Mouse (Mus musculus) forebrain, embryonic 16.5 days (tissue): ENCODE results near the gene Pdhx. TPM values are rescaled to one million over a fixed set of nuclear protein-coding genes. Genes with fewer than 3 reads are reported as not detected.

Experiments used
- ATAC-seq: fragments of 200-750 bp; cut with Nextera tagmentation; 2 replicates; pipeline ENCODE4 v1.8.0; 2017; ENCODE audit warnings: mild to moderate bottlenecking, moderate library complexity
- H3K27ac ChIP-seq: fragments of 300-500 bp; sonication (generic); 2 replicates; pipeline ENCODE4 v1.5.1; 2014; ENCODE audit warnings: low read length, control low read depth
- H3K27me3 ChIP-seq: fragments of 300-500 bp; sonication (generic); replicated peaks from 2 replicates; pipeline ENCODE4 v1.6.1; 2014; ENCODE audit warnings: low read length; ENCODE audit not compliant: control insufficient read depth, insufficient read depth
- H3K36me3 ChIP-seq: fragments of 300-500 bp; sonication (generic); 2 replicates; pipeline ENCODE4 v1.6.1; 2014; ENCODE audit not compliant: control insufficient read depth, insufficient read depth
- H3K4me1 ChIP-seq: fragments of 300-500 bp; sonication (generic); replicated peaks from 2 replicates; pipeline ENCODE4 v1.6.1; 2014; ENCODE audit warnings: low read length; ENCODE audit not compliant: control insufficient read depth, insufficient read depth
- H3K4me2 ChIP-seq: fragments of 300-500 bp; sonication (generic); 2 replicates; pipeline ENCODE4 v1.6.1; 2014; ENCODE audit warnings: mild to moderate bottlenecking, low read length, control low read depth
- H3K4me3 ChIP-seq: fragments of 300-500 bp; sonication (generic); replicated peaks from 2 replicates; pipeline ENCODE4 v1.5.1; 2014; ENCODE audit warnings: mild to moderate bottlenecking, low read length, control low read depth
- H3K9ac ChIP-seq: fragments of 300-500 bp; sonication (generic); replicated peaks from 2 replicates; pipeline ENCODE4 v1.6.1; 2014; ENCODE audit warnings: low read depth, low read length, control low read depth
- H3K9me3 ChIP-seq: fragments of 300-500 bp; sonication (generic); 2 replicates; pipeline ENCODE4 v1.6.1; 2016; ENCODE audit warnings: low read length; ENCODE audit not compliant: control insufficient read depth
- WGBS: fragments of 180-500 bp; shearing (Covaris S2); extraction: QIAGEN DNeasy Blood & Tissue Kit; methylation state at CpG from one replicate; pipeline ENCODE4 v1.1.7; 2014; 5-methylcytosine and 5-hydroxymethylcytosine counted together
- polyA plus RNA-seq: library from polyadenylated mRNA; unstranded; fragments of >200 nt; fragmentation: Nextera tagmentation; extraction: Ambion mirVana; gene quantifications from 2 replicates; pipeline ENCODE4 v1.2.1, GENCODE M21; 2015

Pdhx gene
- polyA plus RNA-seq, 1 experiment from 2014 or later: 61.0 TPM

GRCm38 (mm10) chr2:102999153-102999575 is 74.1 kb downstream of the Pdhx start:
- WGBS: 78% methylated on average over 6 of the region's 6 CpGs
- H3K4me1 ChIP-seq: no peaks in the 10 kb centered on the region
- no peak overlapping the region for H3K4me2 ChIP-seq
- no peak for ATAC-seq
- H3K4me3 ChIP-seq: no peak overlapping the region
- H3K9ac ChIP-seq: no peak overlapping the region
- no peaks in the 10 kb centered on the region for H3K9me3 ChIP-seq
- no peaks in the 10 kb centered on the region for H3K27me3 ChIP-seq
- no peaks in the 10 kb centered on the region for H3K36me3 ChIP-seq
- H3K27ac ChIP-seq: no peak overlapping the region

- Histone ChIP-seq H3K9ac (no peak overlapping the region), H3K9me3 (no peaks in the 10 kb centered on the region), H3K4me3 (no peak overlapping the region), H3K36me3 (no peaks in the 10 kb centered on the region), H3K4me2 (no peak overlapping the region), H3K4me1 (no peaks in the 10 kb centered on the region), H3K27ac (no peak overlapping the region), H3K27me3 (no peaks in the 10 kb centered on the region)
- WGBS: 36% methylated on average over 5 of the region's 5 CpGs
- ATAC-seq: no peak
Measured at GRCm38 (mm10) chr2:102998356-102998755, 75.0 kb downstream of the Pdhx start.

GRCm38 (mm10) chr2:102997874-102998273 is 75.4 kb downstream of the Pdhx start:
- Histone ChIP-seq H3K27me3 (no peaks in the 10 kb centered on the region), H3K4me2 (no peak overlapping the region), H3K9ac (no peak overlapping the region), H3K36me3 (no peaks in the 10 kb centered on the region), H3K9me3 (no peaks in the 10 kb centered on the region), H3K4me1 (no peaks in the 10 kb centered on the region), H3K4me3 (no peak overlapping the region), H3K27ac (no peak overlapping the region)
- no peak for ATAC-seq
- 63% methylated on average over 1 of the region's 1 CpGs for WGBS

GRCm38 (mm10) chr2:102993841-102994607 is 79.3 kb downstream of the Pdhx start:
- H3K36me3 ChIP-seq: no peaks in the 10 kb centered on the region
- 88% methylated on average over 3 of the region's 3 CpGs for WGBS
- H3K27ac ChIP-seq: no peak overlapping the region
- H3K9me3 ChIP-seq: no peaks in the 10 kb centered on the region
- no peak overlapping the region for H3K4me3 ChIP-seq
- no peak overlapping the region for H3K9ac ChIP-seq
- no peak overlapping the region for H3K4me2 ChIP-seq
- H3K27me3 ChIP-seq: no peaks in the 10 kb centered on the region
- no peak for ATAC-seq
- H3K4me1 ChIP-seq: no peaks in the 10 kb centered on the region

- no peak for ATAC-seq
- Histone ChIP-seq H3K9me3 (no peaks in the 10 kb centered on the region), H3K4me1 (no peaks in the 10 kb centered on the region), H3K9ac (no peak overlapping the region), H3K27me3 (no peaks in the 10 kb centered on the region), H3K36me3 (no peaks in the 10 kb centered on the region), H3K27ac (no peak overlapping the region), H3K4me2 (no peak overlapping the region), H3K4me3 (no peak overlapping the region)
- 93% methylated on average over 6 of the region's 6 CpGs for WGBS
Measured at GRCm38 (mm10) chr2:102992405-102992804, 80.9 kb downstream of the Pdhx start.

- no peaks in the 10 kb centered on the region for H3K27me3 ChIP-seq
- WGBS: 62% methylated on average over 2 of the region's 2 CpGs
- no peaks in the 10 kb centered on the region for H3K4me1 ChIP-seq
- no peaks in the 10 kb centered on the region for H3K9me3 ChIP-seq
- no peak for ATAC-seq
- no peak overlapping the region for H3K4me3 ChIP-seq
- H3K9ac ChIP-seq: no peak overlapping the region
- H3K36me3 ChIP-seq: no peaks in the 10 kb centered on the region
- no peak overlapping the region for H3K4me2 ChIP-seq
- no peak overlapping the region for H3K27ac ChIP-seq
Measured at GRCm38 (mm10) chr2:102990301-102990702, 83.0 kb downstream of the Pdhx start.

GRCm38 (mm10) chr2:102989446-102989845 is 83.9 kb downstream of the Pdhx start:
- no peak overlapping the region for H3K4me3 ChIP-seq
- no peaks in the 10 kb centered on the region for H3K4me1 ChIP-seq
- no peak overlapping the region for H3K27ac ChIP-seq

GRCm38 (mm10) chr2:102987708-102988010 is 85.7 kb downstream of the Pdhx start:
- H3K27me3 ChIP-seq: no peaks in the 10 kb centered on the region
- ATAC-seq: no peak
- WGBS: 94% methylated on average over 4 of the region's 4 CpGs
- H3K36me3 ChIP-seq: no peaks in the 10 kb centered on the region
- H3K4me1 ChIP-seq: no peaks in the 10 kb centered on the region
- no peak overlapping the region for H3K4me2 ChIP-seq
- H3K4me3 ChIP-seq: no peak overlapping the region
- H3K9ac ChIP-seq: no peak overlapping the region
- H3K9me3 ChIP-seq: no peaks in the 10 kb centered on the region
- no peak overlapping the region for H3K27ac ChIP-seq

More at GRCm38 (mm10) chr2:102989446-102989845, 83.9 kb downstream of the Pdhx start:
- 87% methylated on average over 1 of the region's 1 CpGs for WGBS
- no peak overlapping the region for H3K9ac ChIP-seq
- no peak overlapping the region for H3K4me2 ChIP-seq
- ATAC-seq: no peak
- H3K36me3 ChIP-seq: no peaks in the 10 kb centered on the region
- no peaks in the 10 kb centered on the region for H3K27me3 ChIP-seq
- H3K9me3 ChIP-seq: no peaks in the 10 kb centered on the region

- Histone ChIP-seq H3K27ac (no peak overlapping the region), H3K9ac (no peak overlapping the region), H3K4me2 (no peak overlapping the region), H3K27me3 (no peaks in the 10 kb centered on the region), H3K36me3 (no peaks in the 10 kb centered on the region), H3K4me3 (no peak overlapping the region), H3K4me1 (no peaks in the 10 kb centered on the region), H3K9me3 (no peaks in the 10 kb centered on the region)
- 91% methylated on average over 6 of the region's 6 CpGs for WGBS
- ATAC-seq: no peak
Measured at GRCm38 (mm10) chr2:102986964-102987707, 86.2 kb downstream of the Pdhx start.
